Mouse (Mus musculus): ENCODE results near the gene Fthl17c. TPM values are rescaled to one million over a fixed set of nuclear protein-coding genes. Genes with fewer than 3 reads are reported as not detected.
"Not testable (repeated sequence)": the region's sequence is repeated elsewhere in the genome, so short reads cannot be mapped to it uniquely, and the experiment has no call there.

Fthl17c gene
- not detected for total RNA-seq (2021)

GRCm38 (mm10) chrX:8976459-8976858, at the start of gene Fthl17c:
TSS of gene Fthl17c (minus strand) at chrX:8976559.
- DNase-seq, result not testable (repeated sequence)

- DNase-seq, result no peak
These were observed 43.1 kb upstream of the Fthl17c start for GRCm38 (mm10) chrX:9019481-9019880.

GRCm38 (mm10) chrX:9016079-9016478, 39.7 kb upstream of the Fthl17c start:
- no peak for DNase-seq

GRCm38 (mm10) chrX:8986655-8987054, 10.3 kb upstream of the Fthl17c start, which contains the start of gene Fthl17d:
TSS of gene Fthl17d (minus strand) at chrX:8986755.
- not testable (repeated sequence) for DNase-seq

GRCm38 (mm10) chrX:8964618-8965017, 11.7 kb downstream of the Fthl17c start:
- not testable (repeated sequence) for DNase-seq

GRCm38 (mm10) chrX:8962875-8963274, 13.5 kb downstream of the Fthl17c start, which contains the start of gene Fthl17b:
TSS of gene Fthl17b (minus strand) at chrX:8962975.
- DNase-seq, result not testable (repeated sequence)

- DNase-seq, result peak; percentile 89
These were observed 28.1 kb downstream of the Fthl17c start for GRCm38 (mm10) chrX:8948130-8948805.

GRCm38 (mm10) chrX:8944041-8944440, 32.3 kb downstream of the Fthl17c start:
- DNase-seq, result no peak

GRCm38 (mm10) chrX:8927308-8927707, 49.1 kb downstream of the Fthl17c start:
- no peak for DNase-seq

Other genes starting within 250 kb of the Fthl17c start
- not detected for gene Ssx9, start 228.1 kb downstream of the Fthl17c start, total RNA-seq (2021)
- gene Ssxb5, start 172.9 kb downstream of the Fthl17c start, total RNA-seq (2021), result not detected
- not detected for gene Gm6592, start 132.6 kb downstream of the Fthl17c start, total RNA-seq (2021)
- gene Gm5751, start 102.3 kb downstream of the Fthl17c start, total RNA-seq (2021), result not detected
- gene B630019K06Rik, start 84.2 kb downstream of the Fthl17c start, total RNA-seq (2021), result 1 to 10 TPM; 1.8 to 2.0 TPM
- not detected for gene Fthl17b, start 13.6 kb downstream of the Fthl17c start, total RNA-seq (2021)
- not detected for gene Fthl17d, start 10.2 kb upstream of the Fthl17c start, total RNA-seq (2021)
- gene Fthl17e, start 56.9 kb upstream of the Fthl17c start, total RNA-seq (2021), result not detected
- not detected for gene Fthl17f, start 86.5 kb upstream of the Fthl17c start, total RNA-seq (2021)
- not detected for gene 4930402K13Rik, start 128.0 kb upstream of the Fthl17c start, total RNA-seq (2021)
- gene Lancl3, start 223.3 kb upstream of the Fthl17c start, total RNA-seq (2021), result 1 to 10 TPM; 4.0 to 5.7 TPM